Mouse (Mus musculus) kidney, postnatal 14 days (tissue): ENCODE data around the gene Slc7a5.

Experiments used
- DNase-seq: peaks from one replicate; pipeline ENCODE4 v3.0.0; 2022; ENCODE audit warnings: mixed read lengths

The Slc7a5 gene

DNA sequence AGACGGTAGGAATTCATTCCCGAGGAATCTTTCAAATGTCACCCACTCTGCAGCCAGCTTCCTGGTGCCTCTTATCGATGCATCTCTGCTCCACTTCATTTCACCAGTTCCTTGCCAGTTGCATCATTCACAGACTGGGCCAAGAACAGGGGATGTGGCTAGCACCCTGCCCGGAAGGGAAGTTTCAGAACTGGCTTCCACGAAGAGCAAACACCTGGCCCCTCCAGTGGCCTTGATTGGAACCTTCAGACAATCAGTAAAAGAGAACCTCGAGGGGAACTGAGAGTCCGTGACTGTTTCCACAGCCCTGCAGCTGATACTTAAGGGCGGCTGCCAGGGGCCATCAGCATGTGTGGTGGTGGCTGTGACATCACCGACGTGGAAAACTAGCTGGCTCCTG is 59.0 kb downstream of the Slc7a5 start:
- no peak for DNase-seq

DNA sequence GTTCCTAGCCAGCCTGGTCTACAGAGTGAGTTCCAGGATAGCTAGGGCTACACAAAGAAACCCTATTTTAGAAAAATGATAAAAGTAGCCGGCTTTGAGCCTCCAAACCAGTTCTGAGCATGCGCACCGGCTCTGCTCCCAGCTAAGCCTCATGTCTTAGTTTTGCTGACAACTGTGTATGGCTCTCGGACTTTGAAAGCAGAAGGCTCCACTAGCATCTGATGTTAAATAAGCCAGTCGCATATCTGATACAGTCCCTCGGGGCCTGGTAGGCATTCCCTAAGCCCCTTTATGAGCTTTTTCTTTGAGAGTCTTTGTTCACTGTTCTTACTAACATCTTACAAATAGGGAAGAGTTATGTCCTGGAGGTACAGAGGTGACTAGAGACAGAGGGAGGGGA is 59.5 kb downstream of the Slc7a5 start:
- no peak for DNase-seq

DNA sequence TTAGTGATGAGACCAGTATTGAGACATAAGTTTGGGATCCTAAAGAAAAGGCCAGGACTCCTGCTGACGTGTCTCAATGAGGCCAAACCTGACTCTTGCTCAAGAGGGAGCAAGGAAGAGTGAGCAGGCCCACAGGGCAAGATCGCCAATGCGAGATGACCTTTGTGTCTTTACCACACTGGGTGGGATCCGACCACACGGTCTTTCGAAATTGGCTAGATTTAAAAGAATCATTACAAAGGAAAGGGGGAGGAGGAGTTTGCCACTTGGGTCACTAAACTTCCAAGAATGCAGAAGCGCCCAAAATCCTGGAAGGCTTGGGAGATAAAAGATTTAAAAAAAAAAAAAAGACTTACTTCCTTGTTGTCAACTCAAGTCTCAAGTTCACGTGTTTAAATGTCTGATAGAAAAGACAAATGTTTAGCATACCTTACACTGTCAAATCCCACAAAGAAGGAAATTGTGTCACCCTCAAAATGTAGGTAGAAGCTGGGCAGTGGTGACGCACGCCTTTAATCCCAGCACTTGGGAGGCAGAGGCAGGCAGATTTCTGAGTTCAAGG is 60.2 kb downstream of the Slc7a5 start:
- no peak for DNase-seq

DNA sequence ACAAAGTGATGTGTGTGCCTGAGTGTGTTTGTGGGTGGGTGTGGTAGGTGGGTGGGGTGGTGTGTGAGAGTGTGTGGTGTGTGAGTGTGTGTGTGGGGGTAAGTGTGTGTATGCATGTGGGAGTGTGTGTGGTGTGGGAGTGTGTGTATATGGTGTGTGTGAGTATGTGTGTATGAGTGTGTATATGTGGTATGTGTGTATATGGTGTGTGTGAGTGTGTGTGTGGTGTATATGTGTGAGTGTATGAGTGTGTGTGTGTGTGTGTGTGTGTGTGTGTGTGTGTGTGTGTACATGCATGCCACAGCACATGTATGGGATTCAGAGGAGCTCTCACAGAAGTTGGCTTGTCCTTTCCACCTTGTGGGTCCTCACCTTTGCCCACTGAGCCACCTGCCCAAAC is 60.7 kb downstream of the Slc7a5 start:
- DNase-seq = no peak

DNA sequence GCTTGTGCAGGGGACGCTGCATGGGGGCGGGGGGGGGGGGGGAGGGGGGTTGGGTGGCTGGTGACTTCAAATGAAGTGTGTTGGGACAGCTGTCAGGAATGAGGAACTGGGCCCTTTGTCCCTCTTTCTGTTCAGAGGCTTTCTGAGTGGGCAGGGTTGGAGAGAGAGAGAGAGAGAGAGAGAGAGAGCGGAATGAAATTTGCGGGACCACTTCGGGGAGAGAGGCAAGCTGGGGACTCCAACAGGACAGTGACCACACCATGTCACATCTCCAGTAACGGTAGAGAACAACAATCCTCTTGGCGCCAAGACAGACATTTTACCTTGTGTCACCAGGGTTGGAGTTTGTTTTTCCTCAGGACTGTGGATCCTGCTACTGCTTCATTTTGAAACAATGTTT is 62.7 kb downstream of the Slc7a5 start:
- DNase-seq = no peak

DNA sequence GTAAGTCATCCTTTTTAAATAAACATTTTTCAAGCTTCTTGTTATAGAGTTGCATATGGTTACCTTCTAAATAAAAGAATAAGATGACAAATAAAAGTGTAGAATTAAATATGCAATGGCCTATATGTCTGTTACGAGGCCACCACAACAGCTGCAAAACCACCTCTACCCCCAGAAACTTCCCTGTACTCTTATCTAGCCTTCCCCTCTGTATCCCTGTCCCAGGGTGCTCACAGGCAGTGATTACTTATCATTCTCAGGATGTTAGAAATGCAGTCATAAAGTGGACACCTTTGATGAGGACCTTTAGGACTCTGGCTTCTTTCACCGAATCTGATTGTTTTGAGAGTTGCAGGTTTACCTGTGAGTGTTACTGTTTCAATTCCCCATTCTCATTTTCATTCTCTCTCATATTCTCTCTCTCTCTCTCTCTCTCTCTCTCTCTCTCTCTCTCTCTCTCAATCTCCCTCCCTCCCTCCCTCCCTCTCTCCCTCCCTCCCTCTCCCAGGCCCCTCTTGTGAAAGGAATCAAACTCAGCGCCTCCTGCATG is 64.2 kb downstream of the Slc7a5 start:
- no peak for DNase-seq

DNA sequence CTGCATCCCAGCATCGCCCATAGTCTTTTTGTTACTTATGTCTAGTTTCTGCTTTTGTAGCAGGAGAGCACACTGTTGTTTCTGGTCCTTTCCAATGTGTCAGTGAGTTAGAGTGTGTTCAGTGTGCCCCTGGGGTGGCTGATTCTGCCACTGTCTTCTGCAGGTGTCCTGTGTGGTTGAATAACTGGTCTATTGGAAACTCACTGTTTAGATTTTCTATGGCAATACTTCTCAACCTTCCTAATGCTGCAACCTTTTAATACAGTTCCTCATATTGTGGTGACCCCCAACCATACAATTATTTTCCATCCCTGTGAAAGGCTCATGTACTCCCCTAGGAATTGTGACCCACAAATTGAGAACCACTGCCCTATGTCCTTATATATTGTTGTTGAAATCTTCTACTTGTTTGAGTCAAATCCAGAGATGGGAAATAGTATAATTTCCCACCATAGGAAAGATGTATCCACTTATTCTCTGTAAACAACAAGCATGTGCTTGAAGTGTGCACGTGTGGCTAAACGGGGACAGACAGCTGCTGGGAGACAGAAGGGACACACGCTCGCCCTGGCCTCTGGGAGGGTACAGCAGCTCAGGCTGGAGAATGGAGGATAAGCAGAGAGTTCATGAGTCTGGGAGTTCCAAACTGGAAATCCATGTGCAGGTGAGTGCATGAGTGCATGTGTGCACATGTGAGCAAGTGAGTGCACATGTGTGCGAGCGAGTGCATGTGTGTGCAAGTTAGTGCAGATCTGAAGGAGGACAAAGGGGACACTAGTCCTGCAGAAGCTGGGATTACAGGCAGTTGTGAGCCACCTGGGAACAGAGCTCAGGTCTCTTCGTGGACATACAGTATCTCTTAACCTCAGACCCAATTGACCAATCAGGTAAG is 65.2 kb downstream of the Slc7a5 start:
- DNase-seq = no peak

DNA sequence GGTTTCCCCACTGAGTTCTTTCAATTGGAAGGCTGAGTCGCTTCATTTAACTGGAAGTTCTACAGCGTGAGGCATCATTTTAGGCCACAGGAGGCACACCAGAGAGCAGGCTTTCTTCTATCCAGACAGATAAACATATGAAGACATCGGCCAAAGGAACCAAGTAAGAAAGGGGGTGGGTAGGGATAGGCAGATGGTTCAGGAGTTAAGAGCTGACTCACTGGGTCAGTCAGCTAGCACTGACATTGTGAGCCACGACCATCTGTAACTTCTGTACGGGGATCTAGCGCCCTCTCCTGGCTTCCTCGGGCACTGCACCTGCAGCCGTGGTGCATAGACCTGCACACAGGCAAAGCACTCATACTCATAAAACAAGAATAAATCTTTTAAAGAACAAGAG is 66.3 kb downstream of the Slc7a5 start:
- peak; percentile 18 for DNase-seq

DNA sequence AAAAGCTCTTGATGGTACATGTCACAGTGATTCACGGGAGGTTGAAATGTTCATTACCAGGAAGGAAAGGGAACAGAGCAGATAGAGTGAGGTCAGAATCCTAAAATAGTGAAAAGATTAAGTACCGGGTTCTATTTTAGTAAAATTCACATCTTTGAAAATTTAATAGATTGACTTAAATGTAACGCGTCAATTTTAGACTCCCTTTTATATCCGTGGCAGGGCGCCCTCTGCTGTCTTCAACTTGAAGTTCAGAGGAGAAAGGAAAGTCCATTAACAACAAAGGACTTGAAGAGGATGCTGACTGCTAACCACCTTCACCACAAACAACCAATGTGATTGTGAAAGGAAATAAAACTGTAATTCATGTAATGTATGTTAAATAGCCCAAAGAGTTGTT is 75.0 kb downstream of the Slc7a5 start:
- peak; percentile 64 for DNase-seq

DNA sequence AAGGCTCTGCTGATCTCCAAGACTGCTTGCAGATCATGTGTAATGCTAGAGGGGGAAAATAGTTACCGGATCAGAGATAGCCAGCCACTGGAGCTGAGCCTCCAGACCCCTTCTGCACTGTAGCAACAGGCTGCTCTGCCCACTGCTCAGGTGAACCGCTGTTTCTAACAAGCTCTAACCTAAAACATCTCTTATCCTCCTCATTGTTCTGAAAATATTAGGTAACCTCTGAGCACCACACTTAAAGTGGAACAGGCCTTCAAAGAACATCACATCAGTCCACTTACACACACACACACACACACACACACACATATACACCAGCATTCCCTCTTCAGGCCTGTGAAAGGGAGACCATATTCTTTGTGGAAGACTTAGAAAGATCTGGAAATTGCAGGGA is 75.4 kb downstream of the Slc7a5 start:
- no peak for DNase-seq
